Mouse (Mus musculus) midbrain, embryonic 14.5 days (tissue): ENCODE data around the gene Rad51b. TPM values are rescaled to one million over a fixed set of nuclear protein-coding genes. Genes with fewer than 3 reads are reported as not detected.

Experiments used
- ATAC-seq: fragments of 200-750 bp; cut with Nextera tagmentation; 2 replicates; pipeline ENCODE4 v1.8.0; 2017; ENCODE audit warnings: moderate number of reproducible peaks, moderate library complexity; ENCODE audit not compliant: low FRiP score, low TSS enrichment
- DNase-seq: peaks from one replicate; pipeline ENCODE4 v3.0.0-alpha.2; 2015
- H3K27ac ChIP-seq: fragments of 300-500 bp; sonication (generic); replicated peaks from 2 replicates; pipeline ENCODE4 v1.5.1; 2014; ENCODE audit warnings: mild to moderate bottlenecking, low read depth, low read length, moderate library complexity
- H3K27me3 ChIP-seq: fragments of 300-500 bp; sonication (generic); 2 replicates; pipeline ENCODE4 v1.6.1; 2014; ENCODE audit warnings: low read length, control low read depth, mixed read lengths; ENCODE audit not compliant: control insufficient read depth, insufficient read depth
- H3K36me3 ChIP-seq: fragments of 300-500 bp; sonication (generic); 2 replicates; pipeline ENCODE4 v1.6.1; 2014; ENCODE audit warnings: low read length, control low read depth; ENCODE audit not compliant: control insufficient read depth, insufficient read depth
- H3K4me1 ChIP-seq: fragments of 300-500 bp; sonication (generic); 2 replicates; pipeline ENCODE4 v1.6.1; 2014; ENCODE audit warnings: mild to moderate bottlenecking, antibody characterized with exemption, low read length, control low read depth; ENCODE audit not compliant: control insufficient read depth, insufficient read depth
- H3K4me2 ChIP-seq: fragments of 300-500 bp; sonication (generic); 2 replicates; pipeline ENCODE4 v1.6.1; 2014; ENCODE audit warnings: mild to moderate bottlenecking, low read length, moderate library complexity
- H3K4me3 ChIP-seq: fragments of 300-500 bp; sonication (generic); replicated peaks from 2 replicates; pipeline ENCODE4 v1.5.1; 2014; ENCODE audit warnings: low read depth, low read length
- H3K9ac ChIP-seq: fragments of 300-500 bp; sonication (generic); replicated peaks from 2 replicates; pipeline ENCODE4 v1.6.1; 2014; ENCODE audit warnings: mild to moderate bottlenecking, low read length, moderate library complexity
- H3K9me3 ChIP-seq: fragments of 300-500 bp; sonication (generic); 2 replicates; pipeline ENCODE4 v1.6.1; 2016; ENCODE audit warnings: low read length, control low read depth, mixed read lengths; ENCODE audit not compliant: control insufficient read depth
- WGBS: fragments of 180-500 bp; shearing (Covaris S2); extraction: QIAGEN DNeasy Blood & Tissue Kit; methylation state at CpG from one replicate; pipeline ENCODE4 v1.1.7; 2014; 5-methylcytosine and 5-hydroxymethylcytosine counted together
- polyA plus RNA-seq: library from polyadenylated mRNA; unstranded; fragments of >200 nt; fragmentation: Nextera tagmentation; extraction: Ambion mirVana; gene quantifications from 2 replicates; pipeline ENCODE4 v1.2.1, GENCODE M21; 2014

Gene Rad51b
- polyA plus RNA-seq, 1 experiment from 2014 or later = 1.6 TPM

DNA sequence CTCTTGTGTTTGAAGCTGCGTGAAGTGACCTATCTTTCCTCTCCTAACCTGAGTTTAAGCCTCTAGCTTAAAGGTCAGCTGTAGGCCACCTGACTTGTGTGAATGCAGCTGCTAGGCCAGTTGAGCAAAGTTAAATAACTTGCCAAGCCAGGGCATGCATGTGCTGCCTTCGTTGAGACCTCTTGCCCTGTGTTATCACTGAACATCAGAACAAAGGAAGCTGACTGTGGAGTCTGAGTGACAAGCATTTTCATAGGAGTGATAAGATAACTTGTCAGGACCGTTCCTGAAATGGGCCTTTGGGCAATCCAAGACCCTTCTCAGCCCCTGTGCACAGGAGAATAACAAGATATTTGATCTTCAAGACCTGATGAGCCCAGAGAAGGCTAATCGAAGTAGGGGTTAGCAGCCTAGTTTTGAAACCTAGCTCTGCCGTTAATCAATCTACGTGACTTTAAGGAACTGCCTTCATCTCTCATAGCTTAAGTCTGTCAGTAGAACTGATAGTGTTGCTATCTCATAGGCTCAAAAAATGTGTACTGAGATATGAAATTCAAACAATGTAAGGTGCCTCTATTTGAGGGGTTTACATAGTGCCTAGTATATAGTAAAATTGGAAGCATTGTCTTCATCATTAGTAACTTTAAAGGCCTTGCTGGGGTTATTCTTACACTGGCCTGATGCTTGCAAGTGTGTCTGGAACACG is 465.6 kb downstream of the Rad51b start:
- ATAC-seq (no peak), DNase-seq (no peak)
- H3K4me3 ChIP-seq = no peak overlapping the region
- WGBS = 85% methylated on average over 7 of the region's 7 CpGs
- no peak overlapping the region for H3K27ac ChIP-seq
- no peaks in the 10 kb centered on the region for H3K27me3 ChIP-seq
- no peaks in the 10 kb centered on the region for H3K9me3 ChIP-seq
- no peak overlapping the region for H3K4me2 ChIP-seq
- H3K4me1 ChIP-seq = 0 out of 2 replicates have a peak, but pooled peaks cover 3% of the 10 kb centered on the region
- no peaks in the 10 kb centered on the region for H3K36me3 ChIP-seq
- H3K9ac ChIP-seq = no peak overlapping the region

DNA sequence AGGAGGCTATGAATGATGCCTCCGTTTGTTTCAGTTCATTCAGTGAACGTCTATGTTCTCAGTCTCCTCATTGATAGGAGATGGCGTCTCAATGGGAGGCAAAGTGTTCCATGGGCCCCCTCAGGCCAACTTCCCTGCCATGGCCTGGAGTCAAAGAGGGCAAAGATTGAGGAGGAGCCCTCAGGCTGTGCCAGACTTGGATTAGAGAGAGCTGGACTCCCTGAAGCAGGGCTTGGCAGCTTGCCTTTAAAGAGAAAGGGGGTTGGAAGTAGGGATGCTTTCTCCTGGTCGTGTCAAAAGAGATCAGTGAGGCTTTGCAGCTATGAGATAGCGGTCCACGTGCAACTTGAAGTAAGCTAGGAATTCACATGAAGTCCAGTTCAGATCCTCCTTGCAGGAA is 469.0 kb downstream of the Rad51b start:
- 86% methylated on average over 6 of the region's 6 CpGs for WGBS
- DNase-seq (no peak), ATAC-seq (no peak)
- no peak overlapping the region for H3K4me3 ChIP-seq
- no peaks in the 10 kb centered on the region for H3K4me1 ChIP-seq
- no peaks in the 10 kb centered on the region for H3K9me3 ChIP-seq
- H3K27ac ChIP-seq = no peak overlapping the region
- H3K4me2 ChIP-seq = no peak overlapping the region
- no peaks in the 10 kb centered on the region for H3K36me3 ChIP-seq
- no peaks in the 10 kb centered on the region for H3K27me3 ChIP-seq
- no peak overlapping the region for H3K9ac ChIP-seq

DNA sequence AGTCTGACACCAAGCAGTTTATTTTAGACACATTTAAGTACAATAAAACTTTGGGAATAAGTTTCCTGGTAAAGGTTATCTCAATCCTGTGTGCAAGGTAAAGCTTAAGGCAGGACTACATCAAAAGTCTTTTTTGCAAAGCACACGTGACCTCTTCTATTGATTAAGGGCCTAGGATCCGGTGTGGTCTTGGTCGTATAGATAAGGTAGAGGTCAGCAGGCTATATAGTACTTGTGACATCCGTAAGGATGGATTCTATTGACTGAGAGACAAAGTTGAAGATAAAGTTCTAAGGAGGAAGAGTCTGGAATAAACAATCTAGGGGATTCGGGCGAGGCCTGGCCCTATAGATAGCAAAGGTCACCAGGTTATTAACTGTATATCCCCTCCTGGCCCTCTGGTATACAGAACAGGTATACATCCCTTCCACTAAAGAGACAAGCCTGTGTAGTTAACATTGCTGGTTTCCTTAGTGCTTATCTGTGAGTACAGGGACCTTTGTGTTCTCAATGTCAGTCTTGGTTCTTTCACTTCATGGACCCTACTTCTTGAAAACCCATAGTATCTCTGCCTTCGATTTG is 471.8 kb downstream of the Rad51b start:
- no peaks in the 10 kb centered on the region for H3K9me3 ChIP-seq
- H3K27ac ChIP-seq = no peak overlapping the region
- no peaks in the 10 kb centered on the region for H3K36me3 ChIP-seq
- DNase-seq (no peak), ATAC-seq (no peak)
- no peak overlapping the region for H3K4me2 ChIP-seq
- WGBS = 97% methylated on average over 7 of the region's 7 CpGs
- no peak overlapping the region for H3K4me3 ChIP-seq
- no peak overlapping the region for H3K9ac ChIP-seq
- H3K4me1 ChIP-seq = no peaks in the 10 kb centered on the region
- H3K27me3 ChIP-seq = no peaks in the 10 kb centered on the region

DNA sequence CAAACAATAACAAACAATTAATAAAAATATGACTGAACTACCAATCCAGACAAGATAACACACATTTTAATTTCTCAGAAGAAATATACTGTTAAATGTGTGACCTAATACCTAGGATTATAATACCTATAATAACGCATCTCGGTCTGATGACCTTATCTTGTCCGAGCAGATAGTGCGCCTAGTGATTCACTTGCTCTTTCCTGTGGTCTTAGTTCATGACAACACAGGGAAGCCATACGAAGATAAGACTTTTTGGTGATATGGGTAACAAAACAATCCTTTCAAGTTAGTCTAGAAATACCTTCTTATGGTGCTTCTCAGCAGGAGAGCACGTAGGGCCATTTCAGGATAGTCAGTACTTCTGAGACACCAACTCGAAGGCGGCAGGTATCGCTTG is 472.7 kb downstream of the Rad51b start:
- no peaks in the 10 kb centered on the region for H3K36me3 ChIP-seq
- 88% methylated on average over 9 of the region's 9 CpGs for WGBS
- H3K4me2 ChIP-seq = no peak overlapping the region
- DNase-seq (no peak), ATAC-seq (no peak)
- H3K9me3 ChIP-seq = no peaks in the 10 kb centered on the region
- H3K4me3 ChIP-seq = no peak overlapping the region
- no peaks in the 10 kb centered on the region for H3K27me3 ChIP-seq
- no peak overlapping the region for H3K27ac ChIP-seq
- no peak overlapping the region for H3K9ac ChIP-seq
- H3K4me1 ChIP-seq = no peaks in the 10 kb centered on the region

DNA sequence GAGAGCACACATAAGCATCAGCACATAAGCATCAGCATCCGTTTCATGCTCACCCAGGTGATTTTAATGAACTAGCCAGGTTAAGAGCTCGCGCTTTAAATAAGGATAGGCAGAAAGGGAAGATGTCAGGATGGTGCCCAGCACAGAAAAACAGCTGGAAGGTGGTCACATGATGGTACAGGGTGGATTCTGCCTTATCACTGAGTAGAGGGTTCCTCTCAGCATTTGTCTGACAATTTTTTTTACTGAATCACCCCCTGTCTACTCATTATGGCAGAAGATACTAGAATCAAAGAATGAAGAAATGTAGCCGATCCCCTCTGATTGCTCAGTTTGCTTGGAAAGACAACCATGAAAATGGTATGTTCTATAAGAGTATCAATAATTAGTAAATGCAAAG is 474.1 kb downstream of the Rad51b start:
- DNase-seq (no peak), ATAC-seq (no peak)
- Histone ChIP-seq H3K9me3 (no peaks in the 10 kb centered on the region), H3K4me3 (no peak overlapping the region), H3K4me2 (no peak overlapping the region), H3K27me3 (no peaks in the 10 kb centered on the region), H3K9ac (no peak overlapping the region), H3K27ac (no peak overlapping the region), H3K4me1 (no peaks in the 10 kb centered on the region), H3K36me3 (no peaks in the 10 kb centered on the region)
- WGBS = 98% methylated on average over 4 of the region's 4 CpGs

DNA sequence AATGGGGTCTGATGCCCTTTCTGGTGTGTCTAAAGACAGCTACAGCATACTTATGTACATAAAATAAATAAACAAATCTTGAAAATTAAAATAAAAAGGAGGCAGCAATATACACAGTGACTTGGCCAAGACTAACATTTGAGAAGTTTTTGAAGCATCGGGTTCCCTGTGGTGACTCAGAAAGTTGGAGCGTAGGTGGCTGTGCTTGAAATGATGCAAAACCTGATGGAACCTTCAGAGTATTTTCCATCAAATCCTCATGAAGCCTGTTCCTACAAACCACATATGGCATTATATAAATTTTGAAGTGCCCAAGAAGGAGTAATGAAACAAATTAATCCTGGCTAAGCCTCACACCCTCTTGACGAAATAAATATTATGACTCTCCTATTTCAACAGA is 474.7 kb downstream of the Rad51b start:
- no peak for ATAC-seq
- H3K36me3 ChIP-seq = no peaks in the 10 kb centered on the region

DNA sequence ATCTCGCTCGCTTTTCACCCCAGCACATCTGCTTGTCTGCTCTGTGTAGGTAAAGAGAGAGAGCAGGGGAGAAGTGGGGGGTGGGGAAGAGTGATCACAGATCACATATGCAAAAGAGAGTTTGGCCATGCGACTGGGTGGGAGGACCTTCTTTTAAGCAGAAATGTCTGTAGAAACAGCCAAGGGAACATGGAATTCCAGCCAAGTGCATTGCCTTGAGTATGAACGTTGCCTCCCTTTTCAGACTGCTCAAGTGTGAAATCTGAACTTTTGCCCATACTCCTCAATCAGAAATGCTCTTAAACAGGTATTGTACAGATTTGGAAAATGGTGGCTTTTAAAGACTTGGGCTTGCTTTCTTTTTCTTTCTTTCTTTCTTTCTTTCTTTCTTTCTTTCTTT is 476.2 kb downstream of the Rad51b start:
- Histone ChIP-seq H3K27ac (no peak overlapping the region), H3K4me1 (no peaks in the 10 kb centered on the region), H3K9ac (no peak overlapping the region), H3K27me3 (no peaks in the 10 kb centered on the region), H3K36me3 (no peaks in the 10 kb centered on the region), H3K4me3 (no peak overlapping the region), H3K9me3 (no peaks in the 10 kb centered on the region), H3K4me2 (no peak overlapping the region)
- ATAC-seq (no peak), DNase-seq (no peak)
- 95% methylated on average over 4 of the region's 4 CpGs for WGBS

More for the DNA sequence above, 474.7 kb downstream of the Rad51b start:
- Histone ChIP-seq H3K27ac (no peak overlapping the region), H3K9me3 (no peaks in the 10 kb centered on the region), H3K4me3 (no peak overlapping the region), H3K4me2 (no peak overlapping the region), H3K9ac (no peak overlapping the region), H3K4me1 (no peaks in the 10 kb centered on the region), H3K27me3 (no peaks in the 10 kb centered on the region)
- DNase-seq = no peak
- 95% methylated on average over 3 of the region's 3 CpGs for WGBS

DNA sequence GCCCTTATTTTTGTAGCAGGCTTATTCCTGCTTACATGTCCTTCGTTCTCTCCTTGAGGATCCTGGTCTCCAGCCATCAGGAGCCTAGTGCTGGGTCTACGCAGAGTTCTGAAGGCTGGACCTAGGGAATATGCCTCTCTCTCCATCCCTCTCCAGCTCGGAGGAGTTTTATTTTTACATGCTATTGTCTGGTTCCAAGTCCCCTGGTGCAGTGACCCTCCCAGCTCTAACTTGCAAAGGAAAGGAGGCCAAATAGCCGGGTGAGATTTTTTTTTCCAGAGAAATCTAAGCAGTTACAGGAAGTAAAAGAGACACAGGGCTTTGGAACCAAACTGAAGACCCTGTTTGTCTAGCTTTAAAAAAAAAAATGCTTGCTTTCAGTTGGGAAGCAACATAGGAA is 477.5 kb downstream of the Rad51b start:
- Histone ChIP-seq H3K9me3 (no peaks in the 10 kb centered on the region), H3K36me3 (no peaks in the 10 kb centered on the region), H3K9ac (no peak overlapping the region), H3K27me3 (no peaks in the 10 kb centered on the region), H3K4me3 (no peak overlapping the region), H3K4me1 (no peaks in the 10 kb centered on the region), H3K4me2 (no peak overlapping the region), H3K27ac (no peak overlapping the region)
- WGBS = 82% methylated on average over 4 of the region's 4 CpGs
- ATAC-seq (no peak), DNase-seq (no peak)

DNA sequence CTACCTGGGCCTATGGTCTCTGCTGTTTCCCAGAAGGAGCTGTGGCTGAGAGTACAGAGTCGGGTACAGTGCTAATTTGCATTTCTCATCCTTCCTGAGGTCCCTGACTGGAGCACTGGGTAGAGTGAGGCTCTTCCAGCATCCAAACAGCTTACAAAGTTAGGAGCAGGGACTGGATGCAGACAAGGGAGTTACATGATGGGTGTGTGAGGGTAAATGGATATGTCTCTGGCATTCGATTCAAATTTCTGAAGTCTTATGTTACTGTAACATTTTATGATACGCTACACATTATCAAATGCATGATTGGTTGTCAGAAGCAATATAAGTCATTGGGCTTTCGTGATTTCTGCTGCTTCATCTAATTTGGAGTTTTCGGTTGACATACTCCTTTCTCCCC is 479.7 kb downstream of the Rad51b start:
- H3K9ac ChIP-seq = no peak overlapping the region
- WGBS = 86% methylated on average over 5 of the region's 5 CpGs
- H3K27me3 ChIP-seq = no peaks in the 10 kb centered on the region
- no peak overlapping the region for H3K4me2 ChIP-seq
- no peak for ATAC-seq
- no peak overlapping the region for H3K4me3 ChIP-seq
- no peaks in the 10 kb centered on the region for H3K4me1 ChIP-seq
- H3K9me3 ChIP-seq = no peaks in the 10 kb centered on the region
- H3K27ac ChIP-seq = no peak overlapping the region
- H3K36me3 ChIP-seq = no peaks in the 10 kb centered on the region
- no peak for DNase-seq
